Mouse (Mus musculus): ENCODE data around the gene Dctn5.

The Dctn5 gene

DNA sequence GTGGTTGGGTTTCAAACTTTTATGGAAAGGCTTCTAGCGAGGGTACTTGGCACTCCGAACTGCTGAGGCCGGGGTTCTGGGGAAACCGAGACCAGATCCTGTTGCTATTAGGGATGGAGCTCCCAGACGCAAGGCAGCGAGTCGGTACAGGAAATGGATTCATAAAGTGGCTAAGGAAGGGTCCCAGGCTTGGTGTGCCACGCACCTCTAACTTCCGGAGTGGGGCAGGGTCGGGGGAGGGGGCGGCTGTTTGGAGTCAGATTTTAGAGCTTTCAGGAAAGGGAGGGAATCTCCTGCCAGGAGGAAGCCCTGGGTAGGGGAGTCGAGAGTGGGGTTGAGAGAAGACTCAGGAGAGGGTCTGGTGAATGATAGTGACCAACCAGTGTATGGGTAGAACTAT, 27.2 kb downstream of the Dctn5 start:
- no peak for DNase-seq (ENCODE audit: low spot score)

GRCm38 (mm10) chr7:122163766-122164165, 30.9 kb downstream of the Dctn5 start:
- DNase-seq (ENCODE audit: low spot score) = no peak

GRCm38 (mm10) chr7:122167203-122167602, 34.4 kb downstream of the Dctn5 start:
- DNase-seq (ENCODE audit: low spot score) = no peak

- no peak for DNase-seq (ENCODE audit: low spot score)
These were observed 37.9 kb downstream of the Dctn5 start for GRCm38 (mm10) chr7:122170705-122171104.

DNA sequence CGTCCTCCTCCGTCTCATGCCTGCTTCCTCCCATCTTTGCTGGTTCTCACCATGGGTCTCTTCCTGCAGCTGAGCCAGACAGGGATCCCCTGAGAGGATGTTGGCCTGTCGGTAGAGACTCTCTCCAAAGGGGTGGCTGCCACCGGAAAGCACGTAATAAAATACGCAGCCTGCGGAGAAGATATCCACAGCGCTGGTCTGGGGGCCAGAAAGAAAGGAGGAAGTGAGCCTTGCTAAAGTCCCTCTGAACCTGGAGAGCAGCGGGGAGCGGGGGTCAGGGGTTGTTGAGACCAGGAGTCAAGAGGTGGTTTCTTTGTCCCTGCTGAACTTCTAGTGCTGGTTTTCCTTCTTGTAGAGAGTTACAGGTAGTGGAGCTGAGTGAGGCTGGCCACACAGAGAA, 38.8 kb downstream of the Dctn5 start:
- DNase-seq (ENCODE audit: low spot score) = no peak

- DNase-seq (ENCODE audit: low spot score) = no peak
These were observed 47.9 kb downstream of the Dctn5 start for GRCm38 (mm10) chr7:122180720-122181119.

GRCm38 (mm10) chr7:122184569-122184968, 51.7 kb downstream of the Dctn5 start:
- DNase-seq (ENCODE audit: low spot score) = no peak

DNA sequence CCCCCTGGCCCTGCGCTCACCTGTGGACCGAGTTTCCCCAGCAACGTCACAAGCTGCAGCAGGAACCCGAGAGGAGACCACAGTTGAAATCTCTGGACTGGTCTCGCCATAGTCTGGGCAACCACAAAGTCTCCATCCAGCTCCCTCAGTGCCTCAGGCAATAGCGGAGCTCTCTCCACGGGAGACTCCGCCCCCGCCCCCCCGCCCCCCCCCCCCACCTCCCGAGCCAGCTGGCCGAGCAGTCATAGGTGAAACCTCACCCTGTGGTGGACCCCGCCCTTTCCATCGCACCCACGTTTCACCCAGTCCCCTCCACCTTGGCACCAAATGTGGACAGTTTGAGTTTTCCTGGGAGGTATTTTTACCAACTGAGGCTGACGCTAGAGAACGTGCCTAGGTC, 53.2 kb downstream of the Dctn5 start, which contains the start of gene Ern2:
Gene Ern2, minus strand, starts transcription at position 165 of the 400 bp plus-strand sequence.
- DNase-seq (ENCODE audit: low spot score) = no peak

GRCm38 (mm10) chr7:122189484-122189883, 56.6 kb downstream of the Dctn5 start:
- no peak for DNase-seq (ENCODE audit: low spot score)

- no peak for DNase-seq (ENCODE audit: low spot score)
These were observed 58.3 kb downstream of the Dctn5 start for GRCm38 (mm10) chr7:122191097-122191496.

DNA sequence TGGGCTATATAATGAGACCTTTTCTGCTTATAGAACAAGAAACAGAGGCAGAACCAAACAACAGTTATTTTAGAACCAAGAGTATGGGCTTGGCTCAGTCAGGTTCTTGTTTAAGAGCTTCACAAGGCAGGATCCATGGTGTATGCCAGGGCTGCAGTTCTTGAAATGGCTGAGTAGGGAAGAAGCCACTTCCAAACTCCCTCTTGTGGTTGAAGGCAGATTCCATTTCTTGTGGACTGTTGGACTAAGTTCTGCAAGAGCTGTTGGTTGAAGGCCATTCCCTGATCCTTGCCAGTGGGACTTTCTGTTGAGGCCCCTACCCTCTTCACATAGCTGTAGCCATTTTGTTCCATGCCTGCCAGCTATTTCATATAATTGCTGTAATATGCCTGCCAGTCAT, 61.1 kb downstream of the Dctn5 start:
- DNase-seq (ENCODE audit: low spot score) = no peak

DNA sequence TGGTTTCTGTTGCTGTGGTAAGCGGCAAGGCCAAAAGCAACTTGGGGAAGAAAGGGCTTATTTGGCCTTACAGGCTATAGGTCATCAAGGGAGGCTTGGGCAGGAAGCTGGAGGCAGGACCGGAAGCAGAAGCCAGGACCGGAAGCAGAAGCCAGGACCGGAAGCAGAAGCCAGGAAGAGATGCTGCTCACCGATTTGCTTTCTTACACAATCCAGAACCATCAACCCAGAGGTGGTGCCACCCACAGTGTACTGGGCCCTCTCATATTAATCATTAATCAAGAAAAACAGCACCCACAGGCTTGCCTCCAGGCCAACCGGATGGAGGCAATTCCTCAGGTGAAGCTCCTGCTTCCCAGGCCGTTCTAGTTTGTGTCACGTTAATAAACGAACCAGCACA, 63.9 kb downstream of the Dctn5 start:
- no peak for DNase-seq (ENCODE audit: low spot score)

DNA sequence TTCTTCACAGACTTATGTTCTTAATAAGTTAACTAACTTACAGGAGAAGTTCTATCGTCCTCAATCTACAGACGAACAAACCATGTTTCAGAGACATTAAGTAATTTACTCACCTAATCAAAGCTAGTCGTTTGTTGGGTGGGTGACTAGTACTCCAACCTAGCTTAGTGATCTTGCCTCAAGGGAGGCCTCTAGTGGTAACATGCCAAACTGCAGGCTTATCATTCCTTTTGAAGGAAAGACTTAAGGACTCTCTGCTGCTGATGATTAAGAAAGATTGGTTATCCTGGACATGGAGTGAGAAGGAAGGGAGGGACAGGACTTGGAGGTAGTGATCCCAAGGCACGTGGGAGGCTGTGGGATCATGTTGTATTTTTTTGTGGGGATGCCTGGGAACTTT, 64.5 kb downstream of the Dctn5 start:
- no peak for DNase-seq (ENCODE audit: low spot score)

Data from urinary bladder, postnatal 10 days (tissue).